Mouse (Mus musculus): ENCODE data around the gene Micall2. TPM values are rescaled to one million over a fixed set of nuclear protein-coding genes. Genes with fewer than 3 reads are reported as not detected.
"Not testable (repeated sequence)": the region's sequence is repeated elsewhere in the genome, so short reads cannot be mapped to it uniquely, and the experiment has no call there.

The Micall2 gene
- polyA plus RNA-seq (2012; ENCODE audit: insufficient read depth, insufficient read length, missing spikeins) = 0.46 and 0.75 TPM in 2 replicates

DNA sequence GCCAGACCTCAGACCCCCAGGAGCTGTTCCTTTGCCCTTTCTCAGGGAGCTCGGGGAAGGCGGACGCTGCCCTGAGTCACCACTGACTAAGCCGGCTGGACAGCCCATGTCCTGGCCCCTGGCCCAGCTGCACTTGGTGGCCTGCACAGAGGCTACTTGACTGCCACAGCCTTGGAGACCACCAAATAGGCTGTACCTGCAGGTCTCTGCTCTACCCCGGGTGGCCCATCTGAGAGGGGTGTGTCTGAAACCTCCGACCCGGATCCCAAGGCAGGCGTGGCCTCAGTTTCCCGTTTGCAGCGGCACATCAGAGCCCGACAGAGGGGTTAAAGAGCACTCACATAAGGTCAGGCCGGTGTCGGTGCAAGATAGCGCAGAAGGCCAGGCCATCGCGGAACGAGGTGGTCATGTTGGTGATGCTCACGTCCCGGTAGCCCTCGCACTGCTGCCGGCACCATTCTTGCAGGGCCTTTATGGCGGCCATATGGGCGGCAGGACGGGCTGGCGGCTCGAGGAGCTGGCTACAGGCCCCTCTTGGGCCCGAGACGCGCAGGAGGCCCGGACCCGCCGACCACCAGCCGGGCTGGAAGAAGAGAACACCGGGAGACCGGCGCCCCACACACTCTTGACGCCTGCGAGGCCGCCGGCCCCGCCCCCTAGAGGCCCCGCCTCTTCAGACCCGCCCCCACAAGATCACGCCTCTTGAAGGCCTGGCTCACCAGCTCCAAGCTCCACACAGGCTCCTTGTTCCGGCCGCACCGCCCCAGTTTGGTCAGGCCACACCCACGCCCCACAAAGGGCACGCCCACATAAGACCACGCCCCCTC, at the start of gene Micall2:
TSS of gene Micall2 (minus strand) at position 660 of the 827 bp plus-strand sequence.
- H3K27ac ChIP-seq (replicated peaks; ENCODE audit: low read depth, low read length) = peak within 1 kb of the TSS; percentile 51
- H3K4me1 ChIP-seq (ENCODE audit: control insufficient read depth, insufficient read depth, insufficient read length, low read length) = peaks cover 26% of the 10 kb centered on the region
- peak within 1 kb of the TSS; percentile 59 for H3K4me3 ChIP-seq (ENCODE audit: insufficient read depth, low read depth, low read length)

- Histone ChIP-seq H3K4me1 (ENCODE audit: control insufficient read depth, insufficient read depth, insufficient read length, low read length) (no peaks in the 10 kb centered on the region), H3K4me3 (ENCODE audit: insufficient read depth, low read depth, low read length) (no peak overlapping the region), H3K27ac (replicated peaks; ENCODE audit: low read depth, low read length) (no peak overlapping the region)
Measured at GRCm38 (mm10) chr5:139781406-139781805, 45.3 kb upstream of the Micall2 start.

GRCm38 (mm10) chr5:139776966-139777365, 40.8 kb upstream of the Micall2 start:
- H3K4me1 ChIP-seq (ENCODE audit: control insufficient read depth, insufficient read depth, insufficient read length, low read length) = no peaks in the 10 kb centered on the region
- no peak overlapping the region for H3K27ac ChIP-seq (replicated peaks; ENCODE audit: low read depth, low read length)
- no peak overlapping the region for H3K4me3 ChIP-seq (ENCODE audit: insufficient read depth, low read depth, low read length)

DNA sequence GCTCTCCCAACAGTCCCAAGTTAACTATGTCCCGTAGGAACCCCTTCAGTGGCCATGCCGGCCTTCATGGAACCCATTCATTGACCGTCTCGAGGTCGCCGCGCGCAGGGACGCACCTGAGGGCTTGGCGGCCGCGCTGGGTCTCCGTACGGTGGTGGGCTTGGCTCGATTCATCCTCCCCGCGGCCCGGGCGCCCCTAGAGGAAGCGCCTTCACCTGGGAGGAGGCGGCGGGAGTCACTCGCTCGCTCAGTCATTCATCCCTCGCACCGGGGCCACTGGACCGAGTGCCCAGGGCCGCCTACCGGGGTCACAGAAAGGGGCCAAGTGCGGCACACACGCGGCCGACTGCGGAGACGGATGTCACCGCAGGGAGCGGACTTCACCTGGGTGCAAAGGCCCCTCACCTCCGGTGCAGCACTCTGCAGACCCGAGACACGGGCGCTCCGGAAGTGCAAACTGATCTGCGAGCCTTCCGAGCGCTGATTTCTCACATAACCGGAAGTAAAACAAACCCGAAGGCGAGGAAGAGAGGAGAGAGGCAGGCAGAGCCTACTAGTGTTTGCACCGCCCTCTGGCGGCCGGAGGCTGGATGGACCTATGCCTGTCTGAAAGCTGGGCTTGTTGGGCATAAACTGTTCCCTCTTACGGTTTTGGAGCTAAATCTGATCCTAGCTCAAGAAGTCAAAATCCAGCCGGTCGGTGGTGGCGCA, 39.2 kb upstream of the Micall2 start, which contains the start of gene Ints1:
TSS of gene Ints1 (minus strand) at position 459 of the 711 bp plus-strand sequence.
- Histone ChIP-seq H3K27ac (replicated peaks; ENCODE audit: low read depth, low read length) (0 out of 2 replicates have a peak within 1 kb of the TSS, but pooled peaks have one; percentile 10), H3K4me1 (ENCODE audit: control insufficient read depth, insufficient read depth, insufficient read length, low read length) (no peaks in the 10 kb centered on the region), H3K4me3 (ENCODE audit: insufficient read depth, low read depth, low read length) (peak within 1 kb of the TSS; percentile 97)

DNA sequence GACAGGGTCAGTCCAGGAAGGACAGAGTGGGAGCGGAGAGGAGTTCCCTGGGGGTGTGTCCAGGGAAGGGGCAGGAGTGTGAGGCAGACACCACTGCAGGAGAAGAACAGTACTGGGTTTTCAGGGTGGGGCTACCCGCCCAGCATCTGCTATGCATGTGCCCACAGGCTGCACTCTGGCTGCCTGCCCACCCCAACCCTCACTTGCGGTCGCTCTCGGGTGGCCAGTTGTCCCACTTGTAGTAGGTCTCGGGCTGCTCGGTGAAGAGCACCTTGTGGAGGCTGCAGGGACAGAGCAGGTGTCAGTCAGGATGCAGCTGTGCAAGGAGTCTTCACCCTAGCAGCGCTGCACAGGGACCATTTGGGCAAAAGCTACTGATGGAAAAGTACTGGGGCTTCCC, 32.1 kb upstream of the Micall2 start:
- Histone ChIP-seq H3K4me1 (ENCODE audit: control insufficient read depth, insufficient read depth, insufficient read length, low read length) (no peaks in the 10 kb centered on the region), H3K4me3 (ENCODE audit: insufficient read depth, low read depth, low read length) (no peak overlapping the region), H3K27ac (replicated peaks; ENCODE audit: low read depth, low read length) (no peak overlapping the region)

GRCm38 (mm10) chr5:139764296-139764695, 28.2 kb upstream of the Micall2 start:
- Histone ChIP-seq H3K4me1 (ENCODE audit: control insufficient read depth, insufficient read depth, insufficient read length, low read length) (no peaks in the 10 kb centered on the region), H3K4me3 (ENCODE audit: insufficient read depth, low read depth, low read length) (no peak overlapping the region), H3K27ac (replicated peaks; ENCODE audit: low read depth, low read length) (no peak overlapping the region)

- no peak overlapping the region for H3K27ac ChIP-seq (replicated peaks; ENCODE audit: low read depth, low read length)
- no peaks in the 10 kb centered on the region for H3K4me1 ChIP-seq (ENCODE audit: control insufficient read depth, insufficient read depth, insufficient read length, low read length)
- H3K4me3 ChIP-seq (ENCODE audit: insufficient read depth, low read depth, low read length) = no peak overlapping the region
Measured at GRCm38 (mm10) chr5:139758096-139758495, 22.0 kb upstream of the Micall2 start.

- H3K4me1 ChIP-seq (ENCODE audit: control insufficient read depth, insufficient read depth, insufficient read length, low read length) = no peaks in the 10 kb centered on the region
- H3K27ac ChIP-seq (replicated peaks; ENCODE audit: low read depth, low read length) = no peak overlapping the region
- H3K4me3 ChIP-seq (ENCODE audit: insufficient read depth, low read depth, low read length) = no peak overlapping the region
Measured at GRCm38 (mm10) chr5:139756586-139756985, 20.4 kb upstream of the Micall2 start.

DNA sequence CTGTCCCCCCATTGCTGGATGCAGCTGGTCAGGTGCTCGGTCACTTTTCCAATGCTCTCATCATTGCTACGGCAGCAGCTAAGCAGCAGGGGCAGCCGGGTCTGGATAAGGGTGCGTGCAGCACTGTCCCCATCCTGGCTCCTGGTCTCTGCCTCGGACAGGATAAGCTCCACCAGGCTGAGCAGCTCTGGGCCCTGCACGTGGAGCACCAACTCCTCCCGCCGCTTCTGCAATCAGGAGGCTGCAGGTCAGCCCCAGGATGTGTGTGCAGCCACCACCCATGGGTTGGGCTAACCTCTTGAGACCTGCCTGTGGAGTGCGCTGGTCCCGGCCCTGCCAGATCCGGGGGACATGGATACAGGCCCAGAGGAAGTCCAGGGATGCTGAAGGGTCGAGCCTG, 20.0 kb upstream of the Micall2 start:
- no peak overlapping the region for H3K4me3 ChIP-seq (ENCODE audit: insufficient read depth, low read depth, low read length)
- H3K4me1 ChIP-seq (ENCODE audit: control insufficient read depth, insufficient read depth, insufficient read length, low read length) = no peaks in the 10 kb centered on the region
- H3K27ac ChIP-seq (replicated peaks; ENCODE audit: low read depth, low read length) = no peak overlapping the region

DNA sequence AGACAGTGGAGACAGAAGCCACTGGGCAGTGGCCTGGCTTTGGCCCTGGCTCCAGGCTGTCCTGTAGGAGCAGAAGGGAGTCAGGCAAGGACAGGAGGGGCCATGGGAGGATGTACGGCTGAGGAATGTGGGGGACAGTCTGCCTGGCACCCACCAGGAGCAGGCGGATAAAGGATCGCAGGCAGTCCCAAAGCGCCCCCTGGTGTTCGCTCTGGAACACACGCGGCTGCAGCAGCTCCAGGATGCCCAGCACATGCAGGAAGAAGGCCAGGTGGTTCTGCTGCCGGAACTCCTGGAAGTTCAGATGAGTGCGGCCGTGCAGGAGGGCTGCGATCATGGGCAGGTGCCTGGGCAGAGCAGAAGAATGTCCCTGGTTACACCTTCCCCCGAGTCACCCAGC, 18.6 kb upstream of the Micall2 start:
- no peaks in the 10 kb centered on the region for H3K4me1 ChIP-seq (ENCODE audit: control insufficient read depth, insufficient read depth, insufficient read length, low read length)
- H3K4me3 ChIP-seq (ENCODE audit: insufficient read depth, low read depth, low read length) = no peak overlapping the region
- no peak overlapping the region for H3K27ac ChIP-seq (replicated peaks; ENCODE audit: low read depth, low read length)

DNA sequence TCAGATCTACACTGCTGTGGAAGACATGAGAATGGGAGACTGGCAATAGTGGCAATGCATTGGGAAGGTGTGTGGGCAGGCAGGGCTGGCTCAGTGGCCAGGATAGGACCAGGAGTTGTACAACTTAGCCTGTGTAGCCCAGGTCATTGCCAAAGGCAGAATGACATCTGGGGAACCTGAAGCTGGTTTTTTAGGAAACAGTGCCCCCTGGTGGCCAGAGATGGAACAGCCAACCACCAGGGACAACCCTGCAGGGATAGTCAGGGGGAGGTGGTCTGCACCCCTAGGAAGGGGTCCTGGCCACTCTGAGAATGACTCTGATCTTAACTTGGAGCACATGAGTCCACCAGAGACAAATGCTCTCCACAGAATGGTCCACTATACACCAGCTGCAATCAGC, 14.4 kb upstream of the Micall2 start:
- Histone ChIP-seq H3K4me3 (ENCODE audit: insufficient read depth, low read depth, low read length) (no peak overlapping the region), H3K4me1 (ENCODE audit: control insufficient read depth, insufficient read depth, insufficient read length, low read length) (no peaks in the 10 kb centered on the region), H3K27ac (replicated peaks; ENCODE audit: low read depth, low read length) (no peak overlapping the region)

DNA sequence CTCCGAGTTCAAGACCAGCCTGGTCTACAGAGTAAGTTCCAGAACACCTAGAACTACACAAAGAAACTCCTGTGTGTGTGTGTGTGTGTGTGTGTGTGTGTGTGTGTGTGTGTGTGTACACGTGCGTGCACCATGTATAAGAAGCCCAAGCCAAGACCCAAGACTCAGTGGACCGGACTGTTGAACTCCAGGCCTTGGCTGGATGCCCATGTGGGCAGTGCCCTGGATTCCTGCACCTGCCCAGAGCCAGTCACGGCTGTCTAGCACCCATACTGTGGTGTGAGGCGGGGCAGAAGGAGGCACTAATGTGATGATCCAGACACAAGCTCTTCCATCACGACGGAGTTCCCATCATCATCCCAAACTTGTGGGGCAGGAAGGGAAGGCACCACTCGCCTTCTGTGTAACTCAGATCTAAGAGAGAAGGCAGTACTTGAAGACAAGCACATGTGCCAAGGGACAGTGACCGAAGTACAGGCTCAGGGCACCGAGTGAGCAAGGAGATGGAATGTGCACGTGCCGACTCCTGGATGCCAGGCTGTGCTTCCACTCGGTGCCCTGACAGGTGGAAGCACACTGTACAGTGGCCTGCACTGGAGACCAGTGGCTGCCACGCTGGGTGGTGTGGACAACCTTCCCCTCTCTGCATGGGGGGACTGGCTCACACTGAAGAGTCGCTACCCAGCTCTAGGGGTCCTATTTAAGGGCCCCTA, 13.4 kb upstream of the Micall2 start:
- H3K27ac ChIP-seq (replicated peaks; ENCODE audit: low read depth, low read length) = no peak overlapping the region
- no peak overlapping the region for H3K4me3 ChIP-seq (ENCODE audit: insufficient read depth, low read depth, low read length)
- H3K4me1 ChIP-seq (ENCODE audit: control insufficient read depth, insufficient read depth, insufficient read length, low read length) = no peaks in the 10 kb centered on the region

GRCm38 (mm10) chr5:139745771-139746170, 9.6 kb upstream of the Micall2 start:
- Histone ChIP-seq H3K27ac (replicated peaks; ENCODE audit: low read depth, low read length) (no peak overlapping the region), H3K4me1 (ENCODE audit: control insufficient read depth, insufficient read depth, insufficient read length, low read length) (no peaks in the 10 kb centered on the region), H3K4me3 (ENCODE audit: insufficient read depth, low read depth, low read length) (no peak overlapping the region)

GRCm38 (mm10) chr5:139742640-139743039, 6.5 kb upstream of the Micall2 start:
- H3K4me1 ChIP-seq (ENCODE audit: control insufficient read depth, insufficient read depth, insufficient read length, low read length); H3K27ac ChIP-seq (replicated peaks; ENCODE audit: low read depth, low read length); H3K4me3 ChIP-seq (ENCODE audit: insufficient read depth, low read depth, low read length): not testable (repeated sequence)
